Mouse (Mus musculus): ENCODE data around the gene Ugt1a1. TPM values are rescaled to one million over a fixed set of nuclear protein-coding genes. Genes with fewer than 3 reads are reported as not detected.

The Ugt1a1 gene
- polyA plus RNA-seq, 1 experiment from 2014 or later, result 84.0 TPM

DNA sequence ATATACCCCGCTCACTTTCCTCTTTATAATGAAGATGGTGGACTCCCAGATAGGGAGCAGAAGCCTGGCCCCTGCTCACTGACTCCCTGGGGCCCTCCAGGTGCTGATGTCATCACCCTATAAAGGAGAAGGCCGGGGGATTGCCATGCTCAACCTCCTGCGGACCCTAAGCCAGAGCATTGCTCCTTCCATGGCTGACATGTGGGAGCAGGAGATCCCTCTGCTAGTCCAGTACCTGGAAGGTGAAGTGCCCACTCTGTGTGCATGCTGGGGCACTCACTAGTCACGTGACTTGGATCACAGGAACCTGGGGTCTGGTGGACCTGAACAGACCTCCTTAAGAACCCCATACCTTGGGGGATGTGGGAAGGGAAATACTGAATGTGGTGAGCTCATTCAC, 28.8 kb downstream of the Ugt1a1 start:
- ATAC-seq, result 0 out of 2 replicates have a peak, but pooled peaks have one; percentile 2
- Histone ChIP-seq H3K4me3 (ENCODE audit: low read depth, low read length) (no peak overlapping the region), H3K9me3 (ENCODE audit: control insufficient read depth) (peaks cover 33% of the 10 kb centered on the region), H3K4me1 (replicated peaks; ENCODE audit: control insufficient read depth, insufficient read depth, low read length) (no peaks in the 10 kb centered on the region), H3K9ac (ENCODE audit: low read depth, low read length) (no peak overlapping the region), H3K27ac (ENCODE audit: low read depth, low read length) (no peak overlapping the region), H3K4me2 (replicated peaks; ENCODE audit: low read depth) (no peak overlapping the region), H3K27me3 (replicated peaks; ENCODE audit: control insufficient read depth, insufficient read depth, low read length) (no peaks in the 10 kb centered on the region), H3K36me3 (ENCODE audit: control insufficient read depth, insufficient read depth) (no peaks in the 10 kb centered on the region)
- 68% methylated on average over 4 of the region's 4 CpGs for WGBS
- TF ChIP-seq CTCF (IDR thresholded peaks at IDR 0.05; ENCODE audit: low read depth), result no peak

- Histone ChIP-seq H3K9me3 (ENCODE audit: control insufficient read depth) (peaks cover 32% of the 10 kb centered on the region), H3K4me2 (replicated peaks; ENCODE audit: low read depth) (no peak overlapping the region), H3K9ac (ENCODE audit: low read depth, low read length) (no peak overlapping the region), H3K4me3 (ENCODE audit: low read depth, low read length) (no peak overlapping the region), H3K27ac (ENCODE audit: low read depth, low read length) (no peak overlapping the region), H3K27me3 (replicated peaks; ENCODE audit: control insufficient read depth, insufficient read depth, low read length) (no peaks in the 10 kb centered on the region), H3K36me3 (ENCODE audit: control insufficient read depth, insufficient read depth) (no peaks in the 10 kb centered on the region), H3K4me1 (replicated peaks; ENCODE audit: control insufficient read depth, insufficient read depth, low read length) (no peaks in the 10 kb centered on the region)
- TF ChIP-seq CTCF (IDR thresholded peaks at IDR 0.05; ENCODE audit: low read depth), result no peak
- no peak for ATAC-seq
- WGBS, result 62% methylated on average over 5 of the region's 5 CpGs
Observed at GRCm38 (mm10) chr1:88243861-88244260, 32.1 kb downstream of the Ugt1a1 start.

DNA sequence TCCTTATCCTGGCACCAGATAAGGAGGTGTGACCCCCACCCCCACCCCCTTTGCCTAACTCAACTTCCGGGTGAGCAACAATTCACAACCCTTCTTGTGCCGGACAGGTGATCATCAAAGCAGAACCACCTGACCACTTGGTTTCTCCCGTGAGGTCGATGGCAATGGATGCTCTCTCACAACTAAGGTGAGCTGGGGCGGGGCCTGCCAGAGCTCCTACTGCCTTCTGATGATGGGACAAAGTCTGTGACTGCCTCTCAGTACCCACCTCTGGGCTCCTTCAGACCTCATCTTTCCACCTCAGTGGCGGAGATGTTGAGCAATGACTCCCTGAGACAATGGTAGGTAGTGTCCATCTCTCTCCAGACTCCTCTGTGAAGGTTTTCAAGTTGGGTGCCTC, 34.1 kb downstream of the Ugt1a1 start:
- peaks cover 35% of the 10 kb centered on the region for H3K9me3 ChIP-seq (ENCODE audit: control insufficient read depth)
- WGBS, result 74% methylated on average over 6 of the region's 6 CpGs

DNA sequence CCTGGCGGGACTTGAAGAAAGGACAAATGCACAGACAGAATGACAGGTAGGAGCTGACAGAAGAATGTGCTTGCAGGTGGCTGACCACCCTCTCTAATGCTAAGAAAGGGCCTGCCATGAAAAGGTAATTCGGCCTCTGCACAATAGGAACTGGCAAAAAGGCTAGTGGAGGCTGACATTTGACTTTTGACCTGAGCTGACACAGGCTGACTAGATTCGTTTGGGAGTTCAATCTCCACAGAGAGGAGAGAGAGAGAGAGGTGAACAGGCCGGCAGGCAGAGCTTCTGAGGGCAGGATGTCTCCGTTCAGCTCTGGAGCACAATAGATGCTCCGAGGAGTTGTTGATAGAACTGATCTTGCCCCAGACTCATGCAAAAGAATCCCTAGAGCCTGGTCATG, 34.6 kb downstream of the Ugt1a1 start:
- H3K36me3 ChIP-seq (ENCODE audit: control insufficient read depth, insufficient read depth), result no peaks in the 10 kb centered on the region
- no peak for TF ChIP-seq CTCF (IDR thresholded peaks at IDR 0.05; ENCODE audit: low read depth)
- 49% methylated on average over 6 of the region's 6 CpGs for WGBS
- H3K9me3 ChIP-seq (ENCODE audit: control insufficient read depth), result peaks cover 38% of the 10 kb centered on the region
- no peak for ATAC-seq
- no peak overlapping the region for H3K4me2 ChIP-seq (replicated peaks; ENCODE audit: low read depth)
- H3K4me1 ChIP-seq (replicated peaks; ENCODE audit: control insufficient read depth, insufficient read depth, low read length), result no peaks in the 10 kb centered on the region
- no peak overlapping the region for H3K27ac ChIP-seq (ENCODE audit: low read depth, low read length)
- H3K9ac ChIP-seq (ENCODE audit: low read depth, low read length), result no peak overlapping the region
- H3K27me3 ChIP-seq (replicated peaks; ENCODE audit: control insufficient read depth, insufficient read depth, low read length), result no peaks in the 10 kb centered on the region
- H3K4me3 ChIP-seq (ENCODE audit: low read depth, low read length), result no peak overlapping the region

More for the DNA sequence above, 34.1 kb downstream of the Ugt1a1 start:
- TF ChIP-seq CTCF (IDR thresholded peaks at IDR 0.05; ENCODE audit: low read depth), result no peak
- no peaks in the 10 kb centered on the region for H3K36me3 ChIP-seq (ENCODE audit: control insufficient read depth, insufficient read depth)
- ATAC-seq, result 0 out of 2 replicates have a peak, but pooled peaks have one; percentile 1
- H3K9ac ChIP-seq (ENCODE audit: low read depth, low read length), result no peak overlapping the region
- H3K4me2 ChIP-seq (replicated peaks; ENCODE audit: low read depth), result no peak overlapping the region
- no peak overlapping the region for H3K27ac ChIP-seq (ENCODE audit: low read depth, low read length)
- no peak overlapping the region for H3K4me3 ChIP-seq (ENCODE audit: low read depth, low read length)
- H3K27me3 ChIP-seq (replicated peaks; ENCODE audit: control insufficient read depth, insufficient read depth, low read length), result no peaks in the 10 kb centered on the region
- no peaks in the 10 kb centered on the region for H3K4me1 ChIP-seq (replicated peaks; ENCODE audit: control insufficient read depth, insufficient read depth, low read length)

DNA sequence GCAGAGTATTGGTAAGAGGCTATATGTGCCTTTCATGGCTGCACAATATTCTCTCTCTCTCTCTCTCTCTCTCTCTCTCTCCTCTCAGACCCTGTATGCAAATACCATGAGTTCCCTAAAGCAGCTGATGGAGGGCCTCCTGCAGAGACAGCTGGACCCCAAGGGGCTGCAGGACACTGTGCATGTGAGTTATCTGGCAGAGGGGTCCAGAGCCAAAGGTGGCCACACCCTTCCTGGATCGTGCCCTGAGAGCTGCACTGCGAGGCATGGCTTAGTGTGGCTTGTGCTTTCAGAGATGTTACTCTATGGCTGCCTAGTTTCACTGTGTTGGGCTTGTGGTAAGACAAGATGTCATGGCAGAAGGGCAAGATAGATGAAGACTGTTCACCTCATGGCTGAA, 35.9 kb downstream of the Ugt1a1 start:
- no peaks in the 10 kb centered on the region for H3K36me3 ChIP-seq (ENCODE audit: control insufficient read depth, insufficient read depth)
- no peak for TF ChIP-seq CTCF (IDR thresholded peaks at IDR 0.05; ENCODE audit: low read depth)
- no peak overlapping the region for H3K9ac ChIP-seq (ENCODE audit: low read depth, low read length)
- no peak overlapping the region for H3K4me3 ChIP-seq (ENCODE audit: low read depth, low read length)
- peaks cover 45% of the 10 kb centered on the region for H3K9me3 ChIP-seq (ENCODE audit: control insufficient read depth)
- H3K4me1 ChIP-seq (replicated peaks; ENCODE audit: control insufficient read depth, insufficient read depth, low read length), result no peaks in the 10 kb centered on the region
- no peak overlapping the region for H3K27ac ChIP-seq (ENCODE audit: low read depth, low read length)
- no peak overlapping the region for H3K4me2 ChIP-seq (replicated peaks; ENCODE audit: low read depth)
- no peak for ATAC-seq
- 45% methylated on average over 2 of the region's 2 CpGs for WGBS
- no peaks in the 10 kb centered on the region for H3K27me3 ChIP-seq (replicated peaks; ENCODE audit: control insufficient read depth, insufficient read depth, low read length)

DNA sequence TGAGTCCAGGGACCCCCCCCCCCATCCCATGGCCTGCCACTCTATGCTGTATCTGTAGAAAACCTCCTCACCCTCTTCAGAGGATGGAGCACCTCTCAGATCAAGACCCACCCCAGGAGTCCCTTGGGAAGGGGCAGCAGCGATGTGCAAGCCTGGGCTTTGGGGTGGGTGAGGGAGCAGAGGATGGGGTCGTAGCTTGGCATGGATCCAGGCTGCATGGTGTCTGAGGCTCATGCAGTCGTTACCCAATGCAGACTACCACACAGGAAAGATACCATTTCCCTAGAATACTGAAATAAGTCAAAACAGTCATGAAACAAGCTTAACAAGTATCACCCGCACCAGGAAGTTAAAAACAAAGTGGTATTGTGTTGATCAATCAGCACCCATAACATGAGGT, 36.9 kb downstream of the Ugt1a1 start:
- Histone ChIP-seq H3K4me3 (ENCODE audit: low read depth, low read length) (no peak overlapping the region), H3K9ac (ENCODE audit: low read depth, low read length) (no peak overlapping the region), H3K36me3 (ENCODE audit: control insufficient read depth, insufficient read depth) (no peaks in the 10 kb centered on the region), H3K27ac (ENCODE audit: low read depth, low read length) (no peak overlapping the region), H3K27me3 (replicated peaks; ENCODE audit: control insufficient read depth, insufficient read depth, low read length) (no peaks in the 10 kb centered on the region), H3K9me3 (ENCODE audit: control insufficient read depth) (peaks cover 43% of the 10 kb centered on the region), H3K4me2 (replicated peaks; ENCODE audit: low read depth) (no peak overlapping the region), H3K4me1 (replicated peaks; ENCODE audit: control insufficient read depth, insufficient read depth, low read length) (no peaks in the 10 kb centered on the region)
- 64% methylated on average over 4 of the region's 4 CpGs for WGBS
- TF ChIP-seq CTCF (IDR thresholded peaks at IDR 0.05; ENCODE audit: low read depth), result no peak
- ATAC-seq, result no peak

DNA sequence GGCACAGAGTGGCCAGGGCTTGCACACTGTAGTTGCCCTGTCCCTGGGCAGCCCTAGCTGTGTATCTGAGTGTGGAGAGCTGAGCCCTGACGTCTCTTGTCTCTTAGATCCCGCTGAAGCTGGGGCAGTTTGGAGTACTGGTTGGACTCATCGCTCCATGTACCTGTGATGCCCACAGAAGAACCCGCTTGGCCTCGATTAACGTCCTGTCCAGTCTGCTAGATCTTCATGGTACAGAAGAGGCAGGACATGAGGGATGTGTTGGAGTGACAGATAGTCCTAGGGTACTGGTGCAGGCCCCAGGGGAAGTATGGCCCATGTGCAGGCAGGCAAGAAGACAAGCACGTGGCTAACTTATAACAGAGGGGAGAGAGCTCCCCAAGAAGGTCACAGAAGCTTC, 37.8 kb downstream of the Ugt1a1 start:
- no peak for TF ChIP-seq CTCF (IDR thresholded peaks at IDR 0.05; ENCODE audit: low read depth)
- no peaks in the 10 kb centered on the region for H3K27me3 ChIP-seq (replicated peaks; ENCODE audit: control insufficient read depth, insufficient read depth, low read length)
- WGBS, result 80% methylated on average over 7 of the region's 7 CpGs
- ATAC-seq, result no peak
- H3K4me3 ChIP-seq (ENCODE audit: low read depth, low read length), result no peak overlapping the region
- H3K9me3 ChIP-seq (ENCODE audit: control insufficient read depth), result peaks cover 43% of the 10 kb centered on the region
- H3K27ac ChIP-seq (ENCODE audit: low read depth, low read length), result no peak overlapping the region
- H3K4me1 ChIP-seq (replicated peaks; ENCODE audit: control insufficient read depth, insufficient read depth, low read length), result no peaks in the 10 kb centered on the region
- H3K4me2 ChIP-seq (replicated peaks; ENCODE audit: low read depth), result no peak overlapping the region
- H3K9ac ChIP-seq (ENCODE audit: low read depth, low read length), result no peak overlapping the region
- no peaks in the 10 kb centered on the region for H3K36me3 ChIP-seq (ENCODE audit: control insufficient read depth, insufficient read depth)

Data from intestine, postnatal 0 days (tissue).